Mouse (Mus musculus) bone marrow macrophage, adult 2 months (primary cell): ENCODE measurements around the gene Dynlrb1.

Experiments used
- CTCF ChIP-seq: IDR thresholded peaks from 2 replicates; pipeline ENCODE4 v1.5.1; 2012; ENCODE audit warnings: low read depth, mild to moderate bottlenecking, low read length, moderate library complexity
- POLR2A ChIP-seq: IDR thresholded peaks from 2 replicates; pipeline ENCODE4 v1.6.1; 2012; ENCODE audit warnings: mild to moderate bottlenecking, low read depth, low read length, borderline replicate concordance

DNA sequence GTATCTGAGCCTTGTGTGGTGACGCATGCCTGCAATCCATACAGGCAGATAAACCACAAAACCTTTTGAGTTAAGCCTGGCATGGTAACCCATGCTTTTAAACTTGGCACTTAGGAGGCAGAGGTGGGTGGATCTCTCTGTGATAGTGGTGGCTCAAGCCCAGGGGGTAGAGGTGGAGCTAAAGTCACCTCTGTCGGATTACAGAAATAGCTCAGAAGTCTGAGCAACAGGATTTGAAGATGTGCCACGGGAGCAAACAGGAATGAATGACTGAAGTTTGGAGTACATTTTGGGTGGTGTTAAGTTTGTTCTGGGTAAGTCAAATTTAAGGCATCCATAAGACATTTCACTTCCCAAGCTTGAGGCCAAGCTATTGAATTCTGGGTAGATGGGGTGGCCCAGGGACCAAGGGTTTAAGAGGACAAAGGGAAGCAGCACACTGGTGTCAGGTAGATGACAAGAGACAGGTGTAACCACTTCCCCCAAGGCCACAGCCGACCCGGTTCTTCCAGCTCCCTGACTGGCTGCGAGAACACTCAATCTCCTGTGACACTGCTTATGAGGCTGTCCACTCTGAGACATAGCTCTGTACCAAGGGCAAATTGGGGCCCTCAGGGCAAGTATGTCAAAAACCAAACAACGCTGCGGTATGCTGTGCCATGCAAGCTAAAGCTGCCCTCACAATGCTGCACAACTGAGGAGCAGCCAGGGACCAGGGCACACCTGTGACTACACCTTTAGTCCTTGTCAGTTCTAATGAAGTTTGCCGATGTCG, 36.2 kb downstream of the Dynlrb1 start:
- no peak for TF ChIP-seq CTCF
- no peak for TF ChIP-seq POLR2A
